Mouse (Mus musculus) heart, adult 2 months (tissue): Measurements from ENCODE around the gene Uggt2.

Experiments
- CTCF ChIP-seq: fragments of 200-600 bp; IDR thresholded peaks from 2 replicates; pipeline ENCODE4 v1.8.1; 2022; ENCODE audit warnings: antibody characterized with exemption, mild to moderate bottlenecking, moderate library complexity
- EP300 ChIP-seq: fragments of 200-500 bp; IDR thresholded peaks from 2 replicates; pipeline ENCODE4 v1.6.1; 2011; ENCODE audit warnings: low read depth, low read length, control low read depth; ENCODE audit not compliant: insufficient read depth
- POLR2A ChIP-seq: fragments of 200-500 bp; IDR thresholded peaks from 2 replicates; pipeline ENCODE4 v1.6.1; 2011; ENCODE audit warnings: mild to moderate bottlenecking, low read depth, low read length, control low read depth; ENCODE audit not compliant: insufficient read depth

DNA sequence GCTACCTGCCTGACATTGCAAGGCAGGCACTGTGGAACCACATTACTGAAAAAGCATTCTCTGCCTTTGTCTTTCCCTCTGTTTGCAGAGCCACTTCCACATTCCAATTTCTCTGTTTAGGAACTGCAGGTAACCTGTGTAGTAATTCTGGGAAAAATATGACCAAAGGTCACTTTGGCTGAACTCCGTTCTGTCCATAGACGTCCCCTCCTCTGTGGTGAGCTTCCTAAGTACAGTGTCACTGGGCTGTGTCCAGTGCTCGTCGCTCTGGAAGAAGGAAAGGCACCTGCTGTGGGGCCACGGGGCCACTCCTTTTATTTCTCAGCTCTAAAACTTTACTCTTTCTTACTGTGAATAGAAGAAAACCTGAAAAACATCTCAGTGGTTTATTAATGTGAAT, 118.9 kb downstream of the Uggt2 start:
- no peak for TF ChIP-seq CTCF
- TF ChIP-seq POLR2A = no peak
- TF ChIP-seq EP300 = no peak
